Mouse (Mus musculus) small intestine, adult 2 months (tissue): Measurements from ENCODE around the gene Cox7c.
"Not testable (repeated sequence)": the region's sequence is repeated elsewhere in the genome, so short reads cannot be mapped to it uniquely, and the experiment has no call there.

Source experiments
- CTCF ChIP-seq: fragments of 200-500 bp; IDR thresholded peaks from 2 replicates; pipeline ENCODE4 v1.5.1; 2012; ENCODE audit warnings: low read depth, mild to moderate bottlenecking, control low read depth, inconsistent platforms, low read length, moderate library complexity, mixed read lengths; ENCODE audit not compliant: insufficient replicate concordance, insufficient read length; ENCODE audit errors: extremely low read depth
- POLR2A ChIP-seq: fragments of 200-500 bp; IDR thresholded peaks from 2 replicates; pipeline ENCODE4 v1.6.1; 2012; ENCODE audit warnings: low read depth, mild to moderate bottlenecking, control low read depth, inconsistent platforms, low read length, moderate library complexity

- not testable (repeated sequence) for TF ChIP-seq CTCF, POLR2A
These were observed 7.4 kb upstream of the Cox7c start for GRCm38 (mm10) chr13:86054091-86054490.
